15 mouse cellular contexts compared by ENCODE assay signal in the genomic region with DNA sequence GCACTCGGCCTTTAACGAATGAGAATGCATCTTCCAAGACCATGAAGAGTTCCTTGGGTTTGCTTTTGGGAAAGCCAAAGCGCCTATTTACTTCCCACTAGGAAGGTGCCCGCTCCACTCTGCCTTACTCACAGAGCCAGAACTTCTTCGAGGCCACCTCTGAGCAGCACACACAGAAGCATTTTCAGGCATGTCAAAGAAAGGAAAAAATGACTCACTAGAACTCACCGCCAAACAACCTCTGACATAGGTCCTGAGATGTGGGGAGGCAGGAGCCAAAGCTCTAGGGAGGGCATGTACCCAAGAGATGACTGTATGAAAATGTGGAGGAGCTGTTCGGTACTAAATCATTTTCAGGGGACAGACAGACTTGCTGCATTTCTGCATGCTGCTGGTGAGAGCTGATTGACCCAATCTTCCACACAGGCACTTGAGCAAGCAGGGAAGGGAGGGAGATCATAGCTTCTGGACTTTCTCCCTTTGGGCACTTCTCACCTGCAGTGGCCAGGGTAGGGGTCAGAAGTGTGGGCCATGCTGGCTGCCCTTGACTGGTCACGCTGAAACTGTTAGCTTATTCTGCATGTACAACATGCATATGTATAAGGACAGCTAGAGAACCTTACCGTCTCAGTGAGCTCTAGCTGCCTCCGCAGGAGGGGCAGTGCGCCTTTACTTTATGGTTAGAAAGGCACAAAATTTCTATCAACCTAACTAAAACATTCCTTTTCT. TPM values are rescaled to one million over a fixed set of nuclear protein-coding genes. Genes with fewer than 3 reads are reported as not detected.
A peak's percentile ranks its signal among the peaks of the same experiment; 100 is the strongest.
DNase-seq lines count a peak whose midpoint lies in the region; ATAC-seq and TF ChIP-seq lines count a peak whose summit lies in the region.
"Had no signal": no experiment of that assay in that cellular context is flagged by ENCODE, and none has a peak within 500 bp of the region (broad histone marks: within the 10 kb centered on the region; RNA-seq: fewer than 3 reads in every experiment).

No protein-coding gene starts in this region.

- dilution Hi-C loops in CH12.LX (cut with MboI; ENCODE audit: extremely low pct_ligation_motif_present, extremely low pct_unique_long_range_greater_than_20kb, low sequenced_read_pairs): no loop called here

- H3K4me1 ChIP-seq in lung, postnatal 0 days (ENCODE audit: insufficient read depth, low read depth, low read length): no peaks in the 10 kb centered on the region
- peaks cover 3 to 21% of the 10 kb centered on the region in 2 experiments; a peak in 2 of 4 replicates for H3K4me1 ChIP-seq in CH12.LX (ENCODE audit: control insufficient read depth in 1 of 2, insufficient read depth in 2 of 2)
- H3K4me1 ChIP-seq in intestine, embryonic 16.5 days (ENCODE audit: control insufficient read depth, insufficient read depth, low read length): peaks cover 4% of the 10 kb centered on the region
- no peaks in the 10 kb centered on the region for H3K4me1 ChIP-seq in stomach, postnatal 0 days (replicated peaks; ENCODE audit: control insufficient read depth, insufficient read depth)

- TF ChIP-seq CTCF in lung, postnatal 0 days (IDR thresholded peaks at IDR 0.05): no peak
- no peak for TF ChIP-seq CTCF in CH12.LX (conservative IDR thresholded peaks at IDR 0.05 in 1 of 2, IDR thresholded peaks at IDR 0.05 in 1 of 2; ENCODE audit: low read depth in 2 of 2, low read length in 2 of 2)
- no peak for TF ChIP-seq CTCF in stomach, postnatal 0 days (IDR thresholded peaks at IDR 0.05; ENCODE audit: low read depth)

- no peak for TF ChIP-seq RAD21 in CH12.LX (IDR thresholded peaks at IDR 0.05; ENCODE audit: low read depth, low read length)

- ATAC-seq in lung, postnatal 0 days: 0 out of 2 replicates have a peak, but pooled peaks have one; percentile 2
- peak; percentile 57 for ATAC-seq in intestine, embryonic 16.5 days
- ATAC-seq in stomach, postnatal 0 days (ENCODE audit: low FRiP score, low TSS enrichment): no peak
- ATAC-seq: forebrain, embryonic 16.5 days; inflammation-experienced regulatory T-cells, adult 6 months had no signal

- no peak overlapping the region for H3K27ac ChIP-seq in lung, postnatal 0 days (ENCODE audit: low read length)
- peak overlapping the region; percentile 68 for H3K27ac ChIP-seq in CH12.LX (ENCODE audit: insufficient read depth, low read depth)
- peak overlapping the region; percentile 51 for H3K27ac ChIP-seq in intestine, embryonic 16.5 days (ENCODE audit: low read length)
- H3K27ac ChIP-seq in stomach, postnatal 0 days (replicated peaks): no peak overlapping the region
- H3K27ac ChIP-seq: midbrain, embryonic 12.5 days had no signal

- peak; percentile 45 for DNase-seq in lung, postnatal 0 days (ENCODE audit: low spot score)
- DNase-seq in lung, postnatal 10 days: no peak
- DNase-seq in CH12.LX (ENCODE audit: extremely low read depth): peak; percentile 92
- peak; percentile 82 for DNase-seq in kidney, postnatal 14 days
- no peak for DNase-seq in stomach, postnatal 0 days (ENCODE audit: low spot score)
- DNase-seq in gastrocnemius, adult 8-10 months (ENCODE audit: low spot score in 2 of 2): no peak
- no peak for DNase-seq in cerebellum, adult 8-10 months
- DNase-seq: cerebellum, adult 9-10 months; layer of hippocampus, postnatal 36 days; lung, adult 18-20 months; spleen, adult 18-20 months had no signal

- H3K9ac ChIP-seq in lung, postnatal 0 days (replicated peaks; ENCODE audit: low read depth): no peak overlapping the region
- no peak overlapping the region for H3K9ac ChIP-seq in CH12.LX (ENCODE audit: insufficient read depth, low read depth)
- H3K9ac ChIP-seq in intestine, embryonic 16.5 days (ENCODE audit: low read depth, low read length): no peak overlapping the region
- H3K9ac ChIP-seq in stomach, postnatal 0 days (ENCODE audit: low read length): no peak overlapping the region
- H3K9ac ChIP-seq: midbrain, embryonic 12.5 days had no signal

- WGBS in lung, postnatal 0 days: 65% methylated on average over 11 of the region's 11 CpGs
- WGBS in intestine, embryonic 16.5 days: 77% methylated on average over 11 of the region's 11 CpGs
- 70% methylated on average over 11 of the region's 11 CpGs for WGBS in stomach, postnatal 0 days

- no peak overlapping the region for H3K4me3 ChIP-seq in lung, postnatal 0 days (ENCODE audit: low read depth, low read length)
- H3K4me3 ChIP-seq in CH12.LX (replicated peaks in 1 of 3; ENCODE audit: low read depth in 2 of 3, low read length in 2 of 3, poor library complexity in 1 of 3): peak overlapping the region in 1 of 3 experiments; percentile 24
- no peak overlapping the region for H3K4me3 ChIP-seq in intestine, embryonic 16.5 days (ENCODE audit: low read length)
- H3K4me3 ChIP-seq in stomach, postnatal 0 days (ENCODE audit: low read depth, low read length): no peak overlapping the region
- H3K4me3 ChIP-seq: midbrain, embryonic 12.5 days had no signal

- no peak overlapping the region for H3K4me2 ChIP-seq in lung, postnatal 0 days (replicated peaks; ENCODE audit: low read depth, low read length)
- H3K4me2 ChIP-seq in CH12.LX (ENCODE audit: insufficient read depth, low read depth, poor library complexity, severe bottlenecking): peak overlapping the region; percentile 52
- H3K4me2 ChIP-seq in intestine, embryonic 16.5 days (ENCODE audit: low read depth, low read length): no peak overlapping the region
- H3K4me2 ChIP-seq in stomach, postnatal 0 days (replicated peaks; ENCODE audit: low read depth): no peak overlapping the region
- H3K4me2 ChIP-seq: midbrain, embryonic 12.5 days had no signal

- peak; percentile 35 for TF ChIP-seq POLR2A in CH12.LX (IDR thresholded peaks at IDR 0.05; ENCODE audit: low read depth, low read length)

- in situ Hi-C loops in CH12.LX (cut with MboI; ENCODE audit: low pct_ligation_motif_present, low pct_unique_long_range_greater_than_20kb, low sequenced_read_pairs): no loop called here

- no peak for TF ChIP-seq EP300 in lung, postnatal 0 days (IDR thresholded peaks at IDR 0.05)
- peak; percentile 90 for TF ChIP-seq EP300 in CH12.LX (IDR thresholded peaks at IDR 0.05; ENCODE audit: low read length)
- TF ChIP-seq EP300 in stomach, postnatal 0 days (optimal IDR thresholded peaks at IDR 0.05): no peak

- no peaks in the 10 kb centered on the region for H3K9me3 ChIP-seq in lung, postnatal 0 days (ENCODE audit: low read length)
- no peaks in the 10 kb centered on the region for H3K9me3 ChIP-seq in CH12.LX (replicated peaks; ENCODE audit: low read length)
- no peaks in the 10 kb centered on the region for H3K9me3 ChIP-seq in intestine, embryonic 16.5 days (ENCODE audit: control insufficient read depth, low read length)
- no peaks in the 10 kb centered on the region for H3K9me3 ChIP-seq in stomach, postnatal 0 days (ENCODE audit: control insufficient read depth, low read length)
- H3K9me3 ChIP-seq: midbrain, embryonic 12.5 days had no signal

- no peaks in the 10 kb centered on the region for H3K27me3 ChIP-seq in lung, postnatal 0 days (replicated peaks; ENCODE audit: insufficient read depth, low read length)
- H3K27me3 ChIP-seq in CH12.LX (replicated peaks): peaks cover 5% of the 10 kb centered on the region
- no peaks in the 10 kb centered on the region for H3K27me3 ChIP-seq in intestine, embryonic 16.5 days (replicated peaks; ENCODE audit: control insufficient read depth, insufficient read depth, low read length)
- H3K27me3 ChIP-seq in stomach, postnatal 0 days (ENCODE audit: control insufficient read depth, insufficient read depth, low read length): no peaks in the 10 kb centered on the region
- H3K27me3 ChIP-seq: midbrain, embryonic 12.5 days had no signal

- H3K36me3 ChIP-seq in lung, postnatal 0 days (ENCODE audit: insufficient read depth, low read length): peaks cover 44% of the 10 kb centered on the region
- no peaks in the 10 kb centered on the region for H3K36me3 ChIP-seq in CH12.LX (replicated peaks in 1 of 2; ENCODE audit: control insufficient read depth in 1 of 2, insufficient read depth in 1 of 2, low read length in 1 of 2)
- H3K36me3 ChIP-seq in intestine, embryonic 16.5 days (ENCODE audit: control insufficient read depth, insufficient read depth, low read length): peaks cover 12% of the 10 kb centered on the region
- peaks cover 29% of the 10 kb centered on the region for H3K36me3 ChIP-seq in stomach, postnatal 0 days (ENCODE audit: control insufficient read depth, insufficient read depth, low read length)

- H3K79me2 ChIP-seq in CH12.LX (replicated peaks; ENCODE audit: control insufficient read depth, extremely low read depth, insufficient read depth, poor library complexity, severe bottlenecking): no peaks in the 10 kb centered on the region

TF ChIP-seq in CH12.LX, 34 proteins besides CTCF, POLR2A, EP300 and RAD21 (continues in another document):
- no peak for TF ChIP-seq PAX5 (IDR thresholded peaks at IDR 0.05; ENCODE audit: low read length)
- TF ChIP-seq SIN3A (IDR thresholded peaks at IDR 0.05; ENCODE audit: low read length): no peak
- no peak; the same call in 1 of the 2 replicates for TF ChIP-seq USF2 (conservative IDR thresholded peaks at IDR 0.05; ENCODE audit: low read depth, low read length)
- TF ChIP-seq UBTF (IDR thresholded peaks at IDR 0.05; ENCODE audit: low read depth, low read length): no peak
- TF ChIP-seq KAT2A (IDR thresholded peaks at IDR 0.05; ENCODE audit: insufficient replicate concordance, low read length): no peak
- TF ChIP-seq JUND (conservative IDR thresholded peaks at IDR 0.05; ENCODE audit: low read depth, low read length): peak; percentile 98
- TF ChIP-seq RCOR1 (conservative IDR thresholded peaks at IDR 0.05; ENCODE audit: low read depth, low read length): no peak
- 0 out of 2 replicates have a peak, but pooled peaks have one; percentile 52 for TF ChIP-seq ZMIZ1 (IDR thresholded peaks at IDR 0.05; ENCODE audit: low read depth, low read length)
- TF ChIP-seq ZKSCAN1 (IDR thresholded peaks at IDR 0.05; ENCODE audit: borderline replicate concordance, low read depth, low read length): no peak
- TF ChIP-seq USF1 (IDR thresholded peaks at IDR 0.05; ENCODE audit: low read depth, low read length): no peak
- TF ChIP-seq JUN (IDR thresholded peaks at IDR 0.05; ENCODE audit: insufficient read depth, low read depth, low read length): peak; percentile 97
- TF ChIP-seq ZNF384 (IDR thresholded peaks at IDR 0.05; ENCODE audit: low read depth, low read length): no peak
- TF ChIP-seq GABPA (IDR thresholded peaks at IDR 0.05; ENCODE audit: insufficient replicate concordance, low read depth, low read length): no peak
- no peak for TF ChIP-seq MAZ (IDR thresholded peaks at IDR 0.05; ENCODE audit: low read depth, low read length)

RNA-seq across cellular contexts. Expression of a gene that starts 13.7 kb away (rescaled TPM):
- 50.8 and 57.5 TPM in 2 replicates for polyA plus RNA-seq in lung, postnatal 0 days (2015; fragmentation: Nextera tagmentation; extraction: Ambion mirVana)
- total RNA-seq in CH12.LX (2012; rRNA removed) (0.08 TPM in 1 of 2 replicates, not detected in the other), CH12.LX (2014; rRNA removed) (0.03 and 0.04 TPM in 2 replicates)
- polyA plus RNA-seq in CH12.LX (2012; ENCODE audit: insufficient read length, low read depth): not detected in 2 replicates
- polyA plus RNA-seq in intestine, embryonic 16.5 days (2015; fragmentation: Nextera tagmentation; extraction: Ambion mirVana): 22.6 and 26.1 TPM in 2 replicates
- 18.9 and 19.0 TPM in 2 replicates for polyA plus RNA-seq in stomach, postnatal 0 days (2015; fragmentation: Nextera tagmentation; extraction: Ambion mirVana)
- total RNA-seq in gastrocnemius, adult 8-10 months (2022): 10 to 100 TPM in 2 of 4 experiments, 1 to 10 TPM in 2; 3.0 to 30.0 (median 8.2) TPM

Comparison
In these comparisons a context has a peak if more than half of its experiments do, and no peak if none do; other contexts are left out.
1. DNase-seq: peak in lung, postnatal 0 days (single experiment), CH12.LX (single experiment) and kidney, postnatal 14 days (single experiment); none in lung, postnatal 10 days (single experiment), stomach, postnatal 0 days (single experiment), gastrocnemius, adult 8-10 months (0 of 2) and cerebellum, adult 8-10 months (single experiment).
2. H3K27ac ChIP-seq: peak in CH12.LX (single experiment) and intestine, embryonic 16.5 days (single experiment); none in lung, postnatal 0 days (single experiment) and stomach, postnatal 0 days (single experiment).
3. RNA of a gene that starts 13.7 kb away (polyA plus RNA-seq): 50.8 to 57.5 TPM in lung, postnatal 0 days, 22.6 to 26.1 TPM in intestine, embryonic 16.5 days and 18.9 to 19.0 TPM in stomach, postnatal 0 days; not detected in CH12.LX; every median in the first group is over 10 times any median in the second.